Mouse (Mus musculus) hindbrain, postnatal 0 days (tissue): ENCODE measurements at regions not wholly inside any gene's neighbourhood (a gene's known extent, or its start where the extent isn't known, plus 50 kb on each side); places are given as distances from the start of the nearest gene placed in this dataset.

ENCODE experiments used
- ATAC-seq: fragments of 200-750 bp; cut with Nextera tagmentation; 2 replicates; pipeline ENCODE4 v1.8.0; 2017; ENCODE audit warnings: mild to moderate bottlenecking, moderate TSS enrichment, moderate library complexity
- DNase-seq: peaks from one replicate; pipeline ENCODE4 v3.0.0-alpha.2; 2015; ENCODE audit warnings: low spot score
- H3K27ac ChIP-seq: fragments of 300-500 bp; sonication (generic); 2 replicates; pipeline ENCODE4 v1.5.1; 2014; ENCODE audit warnings: mild to moderate bottlenecking
- H3K27me3 ChIP-seq: fragments of 300-500 bp; sonication (generic); 2 replicates; pipeline ENCODE4 v1.6.1; 2014; ENCODE audit warnings: low read length, mixed read lengths; ENCODE audit not compliant: insufficient read depth
- H3K36me3 ChIP-seq: fragments of 300-500 bp; sonication (generic); 2 replicates; pipeline ENCODE4 v1.6.1; 2014; ENCODE audit warnings: low read length, mixed read lengths; ENCODE audit not compliant: insufficient read depth
- H3K4me1 ChIP-seq: fragments of 300-500 bp; sonication (generic); 2 replicates; pipeline ENCODE4 v1.6.1; 2014; ENCODE audit warnings: antibody characterized with exemption, low read length, mixed read lengths; ENCODE audit not compliant: insufficient read depth
- H3K4me2 ChIP-seq: fragments of 300-500 bp; sonication (generic); 2 replicates; pipeline ENCODE4 v1.6.1; 2014; ENCODE audit warnings: low read depth, mild to moderate bottlenecking, low read length, moderate library complexity, mixed read lengths
- H3K4me3 ChIP-seq: fragments of 300-500 bp; sonication (generic); 2 replicates; pipeline ENCODE4 v1.5.1; 2014; ENCODE audit warnings: low read length
- H3K9ac ChIP-seq: fragments of 300-500 bp; sonication (generic); replicated peaks from 2 replicates; pipeline ENCODE4 v1.6.1; 2014; ENCODE audit warnings: mild to moderate bottlenecking, low read length, moderate library complexity, mixed read lengths
- H3K9me3 ChIP-seq: fragments of 300-500 bp; sonication (generic); 2 replicates; pipeline ENCODE4 v1.6.1; 2016; ENCODE audit warnings: low read length, mixed read lengths
- CTCF ChIP-seq: IDR thresholded peaks from 2 replicates; pipeline ENCODE4 v1.5.1; 2016; ENCODE audit warnings: antibody characterized with exemption, control low read depth, low read depth
- WGBS: fragments of 180-500 bp; shearing (Covaris S2); extraction: QIAGEN DNeasy Blood & Tissue Kit; methylation state at CpG from one replicate; pipeline ENCODE4 v1.1.7; 2014; 5-methylcytosine and 5-hydroxymethylcytosine counted together

DNA sequence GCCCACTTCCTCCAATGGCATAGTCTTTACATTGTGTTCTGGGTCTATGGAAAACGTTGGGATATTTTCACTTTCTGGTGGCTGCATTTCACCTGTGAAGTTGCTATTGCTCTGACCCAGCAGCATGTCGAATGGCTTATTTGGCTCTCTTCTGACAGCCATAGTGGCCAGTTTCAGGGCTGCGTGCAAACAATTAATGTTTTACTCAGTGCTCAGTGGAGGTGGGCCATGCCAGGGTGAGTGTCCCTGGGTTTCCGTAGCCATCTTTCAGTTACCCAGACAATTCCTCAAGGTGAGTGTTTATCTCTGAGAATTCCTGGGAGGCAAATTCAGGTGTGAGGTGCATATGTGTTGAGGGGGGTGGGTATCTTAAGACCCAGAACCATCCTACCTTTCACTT, 329.2 kb upstream of the Gm10131 start:
- Histone ChIP-seq H3K9me3 (no peaks in the 10 kb centered on the region), H3K4me3 (no peak overlapping the region), H3K27ac (no peak overlapping the region), H3K27me3 (no peaks in the 10 kb centered on the region), H3K36me3 (no peaks in the 10 kb centered on the region), H3K4me1 (no peaks in the 10 kb centered on the region), H3K9ac (no peak overlapping the region), H3K4me2 (no peak overlapping the region)
- ATAC-seq (no peak), DNase-seq (no peak)
- 83% methylated on average over 4 of the region's 4 CpGs for WGBS
- TF ChIP-seq CTCF, result no peak

DNA sequence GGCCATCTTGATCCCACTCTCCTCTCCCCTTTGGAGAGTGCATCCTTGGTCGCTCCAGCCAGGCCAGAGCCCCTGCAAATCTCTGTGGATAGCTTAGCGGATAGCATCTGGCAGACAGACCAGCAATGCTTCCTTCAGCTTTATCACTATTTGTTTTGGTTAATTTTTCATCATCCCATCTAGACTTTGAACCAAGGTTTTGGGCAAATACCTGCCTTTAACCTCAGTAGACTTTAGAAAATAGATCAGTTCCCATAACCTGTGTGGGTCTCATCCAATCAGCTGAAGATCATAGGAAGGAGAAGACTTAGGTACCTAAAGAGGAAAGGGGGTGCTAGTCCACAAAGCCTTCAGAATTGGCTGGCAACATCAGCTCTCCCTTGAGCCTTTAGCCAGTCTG, 327.2 kb upstream of the Gm10131 start:
- Histone ChIP-seq H3K9ac (no peak overlapping the region), H3K4me1 (no peaks in the 10 kb centered on the region), H3K4me3 (no peak overlapping the region), H3K36me3 (no peaks in the 10 kb centered on the region), H3K9me3 (no peaks in the 10 kb centered on the region), H3K27ac (no peak overlapping the region), H3K27me3 (no peaks in the 10 kb centered on the region), H3K4me2 (no peak overlapping the region)
- TF ChIP-seq CTCF, result no peak
- DNase-seq (no peak), ATAC-seq (no peak)
- 96% methylated on average over 2 of the region's 2 CpGs for WGBS

DNA sequence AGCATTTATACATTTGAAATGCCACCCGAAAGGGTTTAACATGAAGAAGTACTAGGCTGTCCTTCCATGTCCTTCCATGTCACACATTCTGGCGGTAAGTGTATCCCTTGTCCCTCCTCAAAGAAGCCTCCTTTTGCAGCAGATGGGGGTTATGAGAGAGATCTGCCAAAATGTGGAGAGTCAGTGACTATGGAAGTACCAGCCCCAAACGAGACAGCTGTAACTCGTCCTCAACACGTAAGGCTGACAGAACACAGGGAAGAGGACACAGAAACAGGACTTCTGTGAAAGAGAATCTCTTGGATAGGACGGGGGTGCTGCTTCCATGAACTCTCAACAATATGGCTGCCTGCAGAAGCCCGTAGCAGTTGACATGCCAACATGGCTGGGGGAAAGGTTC, 320.4 kb upstream of the Gm10131 start:
- WGBS, result 93% methylated on average over 7 of the region's 7 CpGs
- DNase-seq (no peak), ATAC-seq (no peak)
- Histone ChIP-seq H3K27ac (no peak overlapping the region), H3K36me3 (no peaks in the 10 kb centered on the region), H3K9me3 (no peaks in the 10 kb centered on the region), H3K4me3 (no peak overlapping the region), H3K4me2 (no peak overlapping the region), H3K9ac (no peak overlapping the region), H3K4me1 (no peaks in the 10 kb centered on the region), H3K27me3 (no peaks in the 10 kb centered on the region)
- TF ChIP-seq CTCF, result no peak

DNA sequence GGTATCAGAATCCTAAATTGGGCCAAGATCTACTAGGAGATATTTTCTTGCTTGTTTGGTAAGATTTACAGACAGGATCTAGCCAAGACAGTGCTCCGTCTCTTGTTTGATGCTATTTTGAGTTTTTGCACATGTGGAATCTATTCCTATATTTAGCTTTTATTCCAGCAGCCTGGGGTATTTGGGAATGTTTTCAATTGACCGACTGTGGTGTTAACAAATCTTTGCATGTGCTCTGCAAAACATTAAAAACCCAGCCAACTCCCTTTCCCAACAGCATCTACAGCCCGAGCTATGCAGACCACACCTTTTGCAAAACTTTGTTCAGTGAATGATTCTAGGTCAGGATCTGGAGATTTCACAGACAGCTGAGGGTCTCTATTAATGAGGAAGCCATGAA, 317.7 kb upstream of the Gm10131 start:
- ATAC-seq, result no peak
- DNase-seq, result no peak
- Histone ChIP-seq H3K9me3 (no peaks in the 10 kb centered on the region), H3K36me3 (no peaks in the 10 kb centered on the region), H3K4me2 (no peak overlapping the region), H3K4me1 (no peaks in the 10 kb centered on the region), H3K4me3 (no peak overlapping the region), H3K27ac (no peak overlapping the region), H3K27me3 (no peaks in the 10 kb centered on the region), H3K9ac (no peak overlapping the region)
- no peak for TF ChIP-seq CTCF
- 86% methylated on average over 3 of the region's 3 CpGs for WGBS

DNA sequence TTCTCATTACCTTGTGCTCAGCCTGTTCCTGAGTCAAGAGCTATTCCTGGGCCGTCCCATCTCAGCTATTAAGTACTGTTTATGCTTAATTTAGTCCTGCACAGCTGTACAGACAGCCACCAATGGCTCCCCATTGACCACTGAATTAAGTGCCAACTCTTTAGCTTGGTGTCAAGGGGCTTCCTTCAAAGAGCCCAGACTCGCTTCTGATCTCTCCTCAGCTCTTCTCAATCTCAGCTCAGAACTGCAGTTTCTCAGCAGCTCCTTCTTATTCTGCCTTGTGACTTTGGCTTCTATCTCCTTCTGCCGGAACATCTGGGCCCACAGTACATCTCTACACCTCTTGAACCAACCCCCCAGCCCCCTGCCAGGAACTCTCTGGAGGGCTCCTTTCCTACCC, 290.0 kb upstream of the Gm10131 start:
- no peak overlapping the region for H3K4me3 ChIP-seq
- H3K27me3 ChIP-seq, result no peaks in the 10 kb centered on the region
- H3K9ac ChIP-seq, result no peak overlapping the region
- H3K27ac ChIP-seq, result no peak overlapping the region
- peaks cover 8% of the 10 kb centered on the region; the same call in 1 of the 2 replicates for H3K4me1 ChIP-seq
- H3K36me3 ChIP-seq, result no peaks in the 10 kb centered on the region
- WGBS, result 72% methylated on average over 3 of the region's 3 CpGs
- DNase-seq (no peak), ATAC-seq (peak; percentile 30; the same call in 1 of the 2 replicates)
- TF ChIP-seq CTCF, result no peak
- H3K4me2 ChIP-seq, result no peak overlapping the region
- no peaks in the 10 kb centered on the region for H3K9me3 ChIP-seq

DNA sequence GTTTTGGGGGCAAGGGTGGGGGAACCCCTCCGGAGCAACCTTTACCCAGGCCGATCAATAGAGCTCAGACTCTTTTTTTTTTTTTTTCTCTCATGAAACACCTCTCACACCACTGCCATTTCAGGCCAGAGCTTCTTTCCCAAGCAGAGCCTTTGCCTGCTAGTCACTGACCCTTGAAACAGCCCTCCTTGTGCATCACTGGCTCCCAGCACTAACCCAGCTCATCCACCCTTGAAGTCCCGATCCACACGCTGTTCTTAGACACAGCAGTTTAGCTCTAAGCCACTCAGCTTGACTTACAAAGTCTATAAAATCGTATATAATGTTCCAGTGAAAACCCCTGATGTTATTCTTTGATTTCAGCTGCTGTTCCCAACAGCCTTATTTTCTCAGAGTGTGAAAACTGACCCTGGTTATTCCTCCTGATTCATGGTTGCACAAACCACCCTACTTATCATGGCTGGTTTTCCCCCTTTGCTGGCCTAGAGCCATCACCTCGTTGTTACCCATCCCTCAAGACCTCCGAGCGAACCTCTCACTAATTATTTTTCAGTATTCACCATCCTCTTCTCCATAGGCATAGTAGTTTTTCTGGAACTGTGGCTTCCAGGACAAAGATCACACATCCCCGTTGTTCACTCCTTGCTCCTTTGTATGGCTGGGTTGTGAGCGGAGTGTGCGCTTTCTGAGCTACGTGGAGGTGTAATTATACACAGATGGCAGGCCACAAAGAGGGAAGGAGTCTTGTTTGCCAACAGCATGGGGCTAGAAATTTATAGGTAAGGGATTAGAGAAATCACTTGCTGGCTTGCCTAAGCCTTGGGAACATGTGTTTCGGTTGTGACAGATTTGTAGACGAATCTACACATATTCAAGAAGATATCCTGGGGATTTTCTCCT, 287.6 kb upstream of the Gm10131 start:
- no peak overlapping the region for H3K4me2 ChIP-seq
- 41% methylated on average over 14 of the region's 14 CpGs for WGBS
- no peaks in the 10 kb centered on the region for H3K36me3 ChIP-seq
- no peaks in the 10 kb centered on the region for H3K9me3 ChIP-seq
- no peak overlapping the region for H3K4me3 ChIP-seq
- no peaks in the 10 kb centered on the region for H3K27me3 ChIP-seq
- peaks cover 8% of the 10 kb centered on the region; the same call in 1 of the 2 replicates for H3K4me1 ChIP-seq
- DNase-seq (peak; percentile 32), ATAC-seq (no peak)
- TF ChIP-seq CTCF, result no peak
- no peak overlapping the region for H3K9ac ChIP-seq
- H3K27ac ChIP-seq, result peak overlapping the region; percentile 26; the same call in 1 of the 2 replicates
